Mouse (Mus musculus): ENCODE measurements around the gene Cldn7.

GRCm38 (mm10) chr11:69976271-69976670, 11.7 kb downstream of the Cldn7 start:
- no peak for TF ChIP-seq CHD1 (IDR thresholded peaks at IDR 0.05; ENCODE audit: low read depth, low read length)
- TF ChIP-seq HCFC1 (IDR thresholded peaks at IDR 0.05; ENCODE audit: low read depth, low read length): no peak
- TF ChIP-seq CTCF (IDR thresholded peaks at IDR 0.05 in 2 of 3, conservative IDR thresholded peaks at IDR 0.05 in 1 of 3; ENCODE audit: control insufficient read depth in 1 of 3, insufficient read depth in 1 of 3, low read depth in 2 of 3, low read length in 3 of 3, poor library complexity in 1 of 3, severe bottlenecking in 1 of 3): no peak
- no peak for TF ChIP-seq USF1 (IDR thresholded peaks at IDR 0.05; ENCODE audit: low read depth, low read length)
- TF ChIP-seq GATA1 (IDR thresholded peaks at IDR 0.05; ENCODE audit: low read depth, low read length): no peak
- TF ChIP-seq SMC3 (IDR thresholded peaks at IDR 0.05; ENCODE audit: low read depth, low read length): no peak
- no peak for TF ChIP-seq MYC (IDR thresholded peaks at IDR 0.05; ENCODE audit: low read depth, low read length)
- TF ChIP-seq POLR2A (IDR thresholded peaks at IDR 0.05; ENCODE audit: control insufficient read depth in 1 of 2, insufficient read depth in 1 of 2, low read depth in 1 of 2, low read length in 2 of 2, poor library complexity in 1 of 2): no peak
